Mouse (Mus musculus) naive thymus-derived CD4-positive, alpha-beta T cell, adult 5 months (primary cell): Measurements from ENCODE around the gene Abtb1. TPM values are rescaled to one million over a fixed set of nuclear protein-coding genes. Genes with fewer than 3 reads are reported as not detected.

Source experiments
- polyA plus RNA-seq: library from polyadenylated mRNA; unstranded; fragments of 100-300 nt; shearing (Covaris generic); gene quantifications from one replicate; pipeline ENCODE4 v1.2.1, GENCODE M21; 2017

Gene Abtb1
- 66.9 TPM for polyA plus RNA-seq

GRCm38 (mm10) chr6:88841781-88842689 is at the start of gene Abtb1:
Gene Abtb1 (minus strand): TSS chr6:88841984.

DNA sequence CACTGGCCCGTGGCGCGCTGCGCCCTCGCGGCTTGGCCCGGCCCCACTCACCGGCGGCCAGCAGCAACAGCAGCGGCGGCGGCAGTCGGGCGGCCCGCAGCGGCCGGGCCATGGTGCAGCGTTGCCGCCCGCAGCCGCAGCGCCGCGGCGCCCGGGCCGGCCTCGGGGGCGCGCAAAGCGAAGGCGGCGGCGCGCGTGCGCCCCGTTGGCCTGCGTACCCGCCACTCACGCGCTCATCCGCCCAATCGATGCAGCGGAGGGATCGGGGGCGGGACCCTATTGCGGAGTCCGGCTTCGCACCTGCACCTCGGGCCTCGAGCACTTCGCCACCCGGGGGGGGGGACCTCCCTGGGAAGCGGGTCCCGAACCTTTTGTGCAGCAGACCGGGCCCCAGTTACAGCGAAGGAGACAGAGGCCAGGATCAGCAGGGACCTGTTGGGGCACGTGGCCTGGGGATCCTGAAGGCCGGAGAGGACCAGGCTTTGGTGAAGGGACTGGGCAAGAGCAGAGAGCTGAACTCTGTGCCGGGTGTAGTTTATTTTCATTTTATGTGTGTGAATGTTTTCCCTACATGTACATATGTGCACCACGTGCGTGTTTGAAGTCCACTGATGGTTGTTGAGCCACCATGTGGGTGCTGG is 33.2 kb upstream of the Abtb1 start, which contains the start of gene Podxl2:
TSS of gene Podxl2 (minus strand) at position 177 of the 641 bp plus-strand sequence.

Other genes with a start within 250 kb of the Abtb1 start
- gene Kbtbd12, start 204.0 kb downstream of the Abtb1 start, polyA plus RNA-seq, result not detected
- not detected for gene Mgll, start 117.6 kb downstream of the Abtb1 start, polyA plus RNA-seq
- gene Podxl2, start 33.1 kb upstream of the Abtb1 start, polyA plus RNA-seq, result not detected
- 62.8 TPM for gene Mcm2, start 56.8 kb upstream of the Abtb1 start, polyA plus RNA-seq
- gene Tpra1, start 60.3 kb upstream of the Abtb1 start, polyA plus RNA-seq, result 118 TPM